Mouse (Mus musculus) lung, embryonic 16.5 days (tissue): ENCODE results near the gene Dag1. TPM values are rescaled to one million over a fixed set of nuclear protein-coding genes. Genes with fewer than 3 reads are reported as not detected.

ENCODE experiments used
- ATAC-seq: fragments of 200-750 bp; cut with Nextera tagmentation; 2 replicates; pipeline ENCODE4 v1.8.0; 2017; ENCODE audit warnings: low read depth, mild to moderate bottlenecking, moderate library complexity
- H3K27ac ChIP-seq: fragments of 300-500 bp; sonication (generic); 2 replicates; pipeline ENCODE4 v1.5.1; 2014; ENCODE audit warnings: mild to moderate bottlenecking, control low read depth, low read length
- H3K27me3 ChIP-seq: fragments of 300-500 bp; sonication (generic); 2 replicates; pipeline ENCODE4 v1.6.1; 2014; ENCODE audit warnings: low read depth, low read length, mixed read lengths; ENCODE audit not compliant: control insufficient read depth, insufficient read depth
- H3K36me3 ChIP-seq: fragments of 300-500 bp; sonication (generic); 2 replicates; pipeline ENCODE4 v1.6.1; 2014; ENCODE audit warnings: low read length; ENCODE audit not compliant: control insufficient read depth, insufficient read depth
- H3K4me1 ChIP-seq: fragments of 300-500 bp; sonication (generic); replicated peaks from 2 replicates; pipeline ENCODE4 v1.6.1; 2014; ENCODE audit warnings: low read length, mixed read lengths; ENCODE audit not compliant: control insufficient read depth, insufficient read depth
- H3K4me2 ChIP-seq: fragments of 300-500 bp; sonication (generic); 2 replicates; pipeline ENCODE4 v1.6.1; 2014; ENCODE audit warnings: low read depth, low read length, control low read depth
- H3K4me3 ChIP-seq: fragments of 300-500 bp; sonication (generic); 2 replicates; pipeline ENCODE4 v1.5.1; 2014; ENCODE audit warnings: mild to moderate bottlenecking, low read length, control low read depth
- H3K9ac ChIP-seq: fragments of 300-500 bp; sonication (generic); 2 replicates; pipeline ENCODE4 v1.6.1; 2014; ENCODE audit warnings: low read length, control low read depth
- H3K9me3 ChIP-seq: fragments of 300-500 bp; sonication (generic); 2 replicates; pipeline ENCODE4 v1.6.1; 2016; ENCODE audit warnings: low read length; ENCODE audit not compliant: control insufficient read depth
- WGBS: fragments of 180-500 bp; shearing (Covaris S2); extraction: QIAGEN DNeasy Blood & Tissue Kit; methylation state at CpG from one replicate; pipeline ENCODE4 v1.1.7; 2014; 5-methylcytosine and 5-hydroxymethylcytosine counted together
- polyA plus RNA-seq: library from polyadenylated mRNA; unstranded; fragments of >200 nt; fragmentation: Nextera tagmentation; extraction: Ambion mirVana; gene quantifications from 2 replicates; pipeline ENCODE4 v1.2.1, GENCODE M21; 2015

The Dag1 gene
- polyA plus RNA-seq, 1 experiment from 2014 or later = 141 TPM

GRCm38 (mm10) chr9:108239951-108240350, 23.8 kb downstream of the Dag1 start:
- H3K27ac ChIP-seq = peak overlapping the region; percentile 58
- no peak overlapping the region for H3K9ac ChIP-seq
- H3K36me3 ChIP-seq = no peaks in the 10 kb centered on the region
- H3K9me3 ChIP-seq = no peaks in the 10 kb centered on the region
- 49% methylated on average over 5 of the region's 5 CpGs for WGBS
- H3K4me3 ChIP-seq = no peak overlapping the region
- peak; percentile 59; the same call in 1 of the 2 replicates for ATAC-seq
- no peaks in the 10 kb centered on the region for H3K27me3 ChIP-seq
- H3K4me2 ChIP-seq = no peak overlapping the region
- peaks cover 14% of the 10 kb centered on the region for H3K4me1 ChIP-seq

GRCm38 (mm10) chr9:108238831-108239230, 24.9 kb downstream of the Dag1 start:
- peak overlapping the region; percentile 58 for H3K27ac ChIP-seq
- H3K36me3 ChIP-seq = no peaks in the 10 kb centered on the region
- no peak overlapping the region for H3K4me3 ChIP-seq
- no peaks in the 10 kb centered on the region for H3K9me3 ChIP-seq
- WGBS = 56% methylated on average over 3 of the region's 3 CpGs
- H3K4me2 ChIP-seq = no peak overlapping the region
- no peaks in the 10 kb centered on the region for H3K27me3 ChIP-seq
- ATAC-seq = 0 out of 2 replicates have a peak, but pooled peaks have one; percentile 9
- H3K4me1 ChIP-seq = peaks cover 14% of the 10 kb centered on the region
- no peak overlapping the region for H3K9ac ChIP-seq

- Histone ChIP-seq H3K4me2 (no peak overlapping the region), H3K27me3 (no peaks in the 10 kb centered on the region), H3K27ac (peak overlapping the region; percentile 58), H3K9ac (no peak overlapping the region), H3K4me1 (peaks cover 14% of the 10 kb centered on the region), H3K36me3 (no peaks in the 10 kb centered on the region), H3K4me3 (no peak overlapping the region), H3K9me3 (no peaks in the 10 kb centered on the region)
- ATAC-seq = peak; percentile 88
- 48% methylated on average over 2 of the region's 2 CpGs for WGBS
These were observed 25.4 kb downstream of the Dag1 start for GRCm38 (mm10) chr9:108238402-108238801.

- no peak overlapping the region for H3K4me2 ChIP-seq
- no peak overlapping the region for H3K4me3 ChIP-seq
- no peaks in the 10 kb centered on the region for H3K9me3 ChIP-seq
- no peak overlapping the region for H3K27ac ChIP-seq
- 84% methylated on average over 2 of the region's 2 CpGs for WGBS
- H3K27me3 ChIP-seq = no peaks in the 10 kb centered on the region
- no peak overlapping the region for H3K9ac ChIP-seq
- ATAC-seq = no peak
- peaks cover 7% of the 10 kb centered on the region; the same call in 1 of the 2 replicates for H3K4me1 ChIP-seq
- no peaks in the 10 kb centered on the region for H3K36me3 ChIP-seq
These were observed 29.1 kb downstream of the Dag1 start for GRCm38 (mm10) chr9:108234682-108235081.

GRCm38 (mm10) chr9:108232908-108233307, 30.9 kb downstream of the Dag1 start:
- WGBS = 58% methylated on average over 2 of the region's 2 CpGs

GRCm38 (mm10) chr9:108227911-108228649, 35.7 kb downstream of the Dag1 start:
- H3K9ac ChIP-seq = no peak overlapping the region
- H3K4me3 ChIP-seq = no peak overlapping the region
- H3K4me2 ChIP-seq = no peak overlapping the region
- peak overlapping the region; percentile 36; the same call in 1 of the 2 replicates for H3K27ac ChIP-seq
- no peak for ATAC-seq
- WGBS = 20% methylated on average over 2 of the region's 2 CpGs
- no peaks in the 10 kb centered on the region for H3K36me3 ChIP-seq
- no peaks in the 10 kb centered on the region for H3K9me3 ChIP-seq
- no peaks in the 10 kb centered on the region for H3K4me1 ChIP-seq
- no peaks in the 10 kb centered on the region for H3K27me3 ChIP-seq

More at GRCm38 (mm10) chr9:108232908-108233307, 30.9 kb downstream of the Dag1 start:
- Histone ChIP-seq H3K36me3 (no peaks in the 10 kb centered on the region), H3K9ac (no peak overlapping the region), H3K9me3 (no peaks in the 10 kb centered on the region), H3K4me2 (no peak overlapping the region), H3K4me1 (no peaks in the 10 kb centered on the region; the same call in 1 of the 2 replicates), H3K27ac (no peak overlapping the region), H3K27me3 (no peaks in the 10 kb centered on the region), H3K4me3 (no peak overlapping the region)
- no peak for ATAC-seq

GRCm38 (mm10) chr9:108225166-108225565, 38.6 kb downstream of the Dag1 start:
- H3K9me3 ChIP-seq = no peaks in the 10 kb centered on the region
- no peak for ATAC-seq
- no peaks in the 10 kb centered on the region for H3K36me3 ChIP-seq
- no peak overlapping the region for H3K4me3 ChIP-seq
- no peak overlapping the region for H3K27ac ChIP-seq
- H3K4me1 ChIP-seq = no peaks in the 10 kb centered on the region
- H3K9ac ChIP-seq = no peak overlapping the region
- H3K27me3 ChIP-seq = no peaks in the 10 kb centered on the region
- H3K4me2 ChIP-seq = no peak overlapping the region
- 80% methylated on average over 2 of the region's 2 CpGs for WGBS

- Histone ChIP-seq H3K9me3 (no peaks in the 10 kb centered on the region), H3K27me3 (no peaks in the 10 kb centered on the region), H3K9ac (no peak overlapping the region), H3K36me3 (no peaks in the 10 kb centered on the region), H3K27ac (no peak overlapping the region), H3K4me3 (no peak overlapping the region), H3K4me1 (no peaks in the 10 kb centered on the region), H3K4me2 (no peak overlapping the region)
- 94% methylated on average over 1 of the region's 1 CpGs for WGBS
- no peak for ATAC-seq
These were observed 40.1 kb downstream of the Dag1 start for GRCm38 (mm10) chr9:108223633-108224032.

GRCm38 (mm10) chr9:108221566-108221965, 42.2 kb downstream of the Dag1 start:
- H3K4me1 ChIP-seq = no peaks in the 10 kb centered on the region
- H3K27ac ChIP-seq = no peak overlapping the region
- no peak for ATAC-seq
- no peaks in the 10 kb centered on the region for H3K9me3 ChIP-seq
- no peak overlapping the region for H3K4me3 ChIP-seq
- peaks cover 8% of the 10 kb centered on the region for H3K36me3 ChIP-seq
- H3K9ac ChIP-seq = no peak overlapping the region
- no peaks in the 10 kb centered on the region for H3K27me3 ChIP-seq
- H3K4me2 ChIP-seq = no peak overlapping the region
- 84% methylated on average over 3 of the region's 3 CpGs for WGBS
